Mouse (Mus musculus): ENCODE results near the gene Bsn.

Bsn gene

GRCm38 (mm10) chr9:108056361-108057261 lies 133.6 kb downstream of the Bsn start:
- in situ Hi-C loops (cut with MboI, MseI): loop anchor here (5.0 kb wide), 1 partner anchor 89 kb away; no protein-coding TSS in a partner anchor

GRCm38 (mm10) chr9:108055661-108056237 lies 134.4 kb downstream of the Bsn start:
- in situ Hi-C loops (cut with MboI, MseI): loop anchor here (5.0 kb wide), 1 partner anchor 88 kb away; no protein-coding TSS in a partner anchor

GRCm38 (mm10) chr9:108055061-108055460 lies 135.1 kb downstream of the Bsn start:
- in situ Hi-C loops (cut with MboI, MseI): loop anchor here (5.0 kb wide), 1 partner anchor 88 kb away; no protein-coding TSS in a partner anchor

- in situ Hi-C loops (cut with MboI, MseI): loop anchor here (5.0 kb wide), 1 partner anchor 87 kb away; no protein-coding TSS in a partner anchor
Observed at GRCm38 (mm10) chr9:108054331-108055040, 135.7 kb downstream of the Bsn start.

GRCm38 (mm10) chr9:108053665-108054225 lies 136.4 kb downstream of the Bsn start:
- in situ Hi-C loops (cut with MboI, MseI): no loop called here

GRCm38 (mm10) chr9:108052885-108053664 lies 137.1 kb downstream of the Bsn start, which contains the start of gene Amigo3:
TSS of gene Amigo3 (plus strand) at chr9:108053159.
- in situ Hi-C loops (cut with MboI, MseI): no loop called here

- in situ Hi-C loops (cut with MboI, MseI): no loop called here
Observed at GRCm38 (mm10) chr9:108052411-108052810, 137.8 kb downstream of the Bsn start.

- in situ Hi-C loops (cut with MboI, MseI): no loop called here
Observed at GRCm38 (mm10) chr9:108051931-108052220, 138.3 kb downstream of the Bsn start.

GRCm38 (mm10) chr9:108051184-108051930 lies 138.8 kb downstream of the Bsn start:
- in situ Hi-C loops (cut with MboI, MseI): no loop called here

GRCm38 (mm10) chr9:108049561-108050251 lies 140.5 kb downstream of the Bsn start:
- in situ Hi-C loops (cut with MboI, MseI): no loop called here

- in situ Hi-C loops (cut with MboI, MseI): no loop called here
Observed at GRCm38 (mm10) chr9:108049016-108049455, 141.1 kb downstream of the Bsn start, which contains the start of gene Gmppb. TSS of gene Gmppb (plus strand) at chr9:108049242.

GRCm38 (mm10) chr9:108048566-108048955 lies 141.6 kb downstream of the Bsn start:
- in situ Hi-C loops (cut with MboI, MseI): no loop called here

- in situ Hi-C loops (cut with MboI, MseI): no loop called here
Observed at GRCm38 (mm10) chr9:108047601-108048565, 142.3 kb downstream of the Bsn start.

- in situ Hi-C loops (cut with MboI, MseI): no loop called here
Observed at GRCm38 (mm10) chr9:108046582-108046981, 143.6 kb downstream of the Bsn start.
